Mouse (Mus musculus): ENCODE measurements around the gene Ttn.

Gene Ttn

DNA sequence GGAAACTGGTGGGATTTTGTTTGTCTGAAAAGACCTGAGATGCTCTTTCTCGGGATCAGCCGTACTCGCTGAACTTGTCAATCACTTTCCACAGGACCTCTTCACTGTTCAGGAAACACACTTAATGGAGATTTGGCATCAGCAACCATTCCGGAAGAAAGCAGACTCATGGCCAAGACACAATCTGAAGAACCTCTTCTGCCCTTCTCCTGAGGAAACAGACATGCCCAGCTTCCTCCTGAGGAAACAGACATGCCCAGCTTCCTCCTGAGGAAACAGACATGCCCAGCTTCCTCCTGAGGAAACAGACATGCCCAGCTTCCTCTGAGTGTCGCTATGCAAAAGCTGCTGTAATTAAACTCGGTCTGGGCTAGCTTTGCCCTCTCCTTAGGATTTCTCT, 287.1 kb downstream of the Ttn start:
- DNase-seq, result no peak

DNA sequence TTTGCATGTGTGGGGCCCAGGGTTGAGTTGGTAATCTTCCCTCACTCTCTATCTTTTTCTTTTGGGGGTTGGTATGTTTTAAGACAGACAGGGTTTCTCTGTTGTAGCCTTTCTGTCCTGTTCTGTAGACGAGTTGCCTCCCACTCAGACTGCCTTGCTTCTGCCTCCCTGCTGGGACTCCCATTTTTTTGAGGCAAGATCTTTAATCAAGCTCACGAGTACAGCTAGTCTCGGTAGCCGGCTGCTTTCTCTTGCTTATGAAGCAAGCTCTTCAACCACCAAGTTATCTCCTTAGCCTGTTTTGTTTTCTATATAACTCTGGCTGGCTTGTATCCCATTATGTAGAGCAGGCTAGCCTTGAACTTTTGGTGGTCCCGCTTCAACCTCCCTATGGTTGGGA, 288.6 kb downstream of the Ttn start:
- DNase-seq, result no peak

DNA sequence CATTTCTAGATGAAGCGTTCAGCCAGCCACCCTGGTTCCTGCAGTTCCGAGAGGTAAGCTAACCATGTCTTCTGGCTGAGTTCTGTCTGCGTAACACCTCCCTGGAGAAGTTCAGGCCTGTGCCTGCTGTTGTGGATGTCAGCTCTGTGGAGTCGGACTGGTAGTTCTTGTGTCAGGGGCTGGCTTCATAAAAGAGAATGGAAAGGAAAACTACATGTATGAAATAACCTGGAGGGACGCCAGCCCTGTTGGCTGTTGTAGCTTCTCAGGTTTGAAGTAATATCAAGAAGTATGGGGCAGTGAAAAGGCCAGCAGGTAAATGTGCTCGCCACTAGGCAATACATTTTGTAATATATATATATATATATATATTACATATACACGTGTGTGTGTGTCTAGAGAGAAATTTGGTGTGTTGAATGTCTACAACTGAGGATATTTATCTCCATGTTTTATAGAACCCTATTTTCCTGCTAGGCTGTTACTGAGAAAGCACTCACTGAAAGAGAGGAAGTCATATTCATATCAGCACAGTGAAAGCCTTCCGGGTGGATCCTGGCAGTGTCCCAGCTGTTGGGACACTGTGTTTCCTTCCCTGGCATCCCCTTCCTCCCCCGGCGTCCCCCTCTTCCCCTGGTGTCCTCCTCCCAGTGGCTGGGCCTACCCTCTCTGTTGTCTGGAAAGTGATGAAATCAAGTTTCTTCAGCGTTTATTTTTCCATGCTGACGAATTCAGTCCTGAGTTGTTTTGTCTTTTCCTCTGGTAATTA, 291.7 kb downstream of the Ttn start:
- peak; percentile 81 for DNase-seq

DNA sequence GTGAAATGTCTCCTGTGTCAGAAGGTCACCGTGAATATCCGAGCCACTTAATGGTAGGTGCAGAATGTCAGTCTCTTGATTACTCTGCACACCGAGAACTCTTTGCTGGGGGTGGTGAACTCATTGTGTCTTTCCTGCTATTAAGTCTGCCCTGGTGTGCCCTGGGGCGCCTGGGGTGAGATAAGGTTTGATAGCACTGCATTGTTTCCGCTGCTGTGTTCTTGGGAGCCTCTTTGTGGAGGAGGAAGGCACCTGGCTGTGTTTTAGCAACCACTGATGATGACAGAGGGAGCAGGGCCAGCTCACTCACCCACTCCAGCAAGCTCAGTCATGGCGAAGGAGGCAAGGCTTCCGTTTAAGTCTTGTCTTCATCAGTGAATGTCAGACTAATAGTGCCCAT, 294.2 kb downstream of the Ttn start:
- DNase-seq, result no peak

DNA sequence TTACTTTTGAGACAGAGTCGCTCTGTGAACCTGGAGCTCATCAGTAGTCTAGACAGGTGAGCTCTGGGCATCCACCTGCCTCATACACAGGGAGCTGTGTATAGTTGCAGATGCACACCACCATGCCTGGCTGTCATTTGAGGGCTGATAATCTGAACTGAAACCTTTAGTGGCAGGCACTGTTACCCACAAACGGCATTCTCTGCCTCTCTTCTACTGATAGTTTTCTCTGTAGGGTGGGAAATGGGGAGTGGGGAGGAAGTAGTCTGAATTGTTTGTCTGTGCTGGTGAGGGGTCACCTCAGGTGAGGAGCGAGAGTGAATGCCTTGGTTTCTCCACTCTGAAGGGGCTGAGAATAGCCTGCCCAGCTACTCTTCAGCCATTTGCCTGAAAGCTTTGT, 294.7 kb downstream of the Ttn start:
- DNase-seq, result no peak

DNA sequence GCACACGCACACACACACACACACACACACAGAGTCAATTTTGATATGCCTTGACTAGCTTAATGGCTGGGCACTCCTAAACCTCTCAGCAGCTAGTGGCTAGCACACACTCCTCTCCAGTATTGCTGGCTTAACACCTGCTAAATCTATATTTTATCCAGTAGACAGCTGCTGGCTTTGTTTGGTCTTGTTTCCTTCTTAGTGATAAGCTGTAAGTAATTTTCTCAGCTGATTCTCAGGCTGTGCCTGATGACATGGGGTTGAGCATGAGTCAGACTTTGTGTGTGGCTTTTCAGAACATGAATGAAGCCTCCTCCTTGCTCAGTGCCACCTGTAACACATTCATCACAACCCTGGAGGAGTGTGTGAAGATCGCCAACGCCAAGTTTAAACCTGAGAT, 295.4 kb downstream of the Ttn start:
- no peak for DNase-seq

DNA sequence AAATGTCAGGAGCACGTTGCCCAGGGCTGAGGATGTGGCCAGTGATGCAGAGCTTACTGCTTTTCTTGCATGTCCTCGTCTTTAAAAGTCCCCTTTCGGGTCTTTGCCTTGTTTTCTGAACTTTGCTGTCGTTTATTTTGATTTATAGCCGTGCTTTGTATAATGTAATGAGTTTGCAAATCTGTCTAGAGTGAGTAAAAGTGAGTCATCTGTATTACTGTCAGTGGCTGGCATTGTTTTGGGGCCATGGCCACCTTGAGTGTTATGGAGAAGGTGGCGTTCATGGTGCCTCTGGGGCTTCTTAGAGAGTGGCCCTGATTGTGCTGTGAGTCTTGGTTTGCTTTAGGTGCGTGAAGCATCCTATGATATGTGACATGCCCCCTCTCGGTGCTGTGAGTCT, 300.0 kb downstream of the Ttn start:
- no peak for DNase-seq

DNA sequence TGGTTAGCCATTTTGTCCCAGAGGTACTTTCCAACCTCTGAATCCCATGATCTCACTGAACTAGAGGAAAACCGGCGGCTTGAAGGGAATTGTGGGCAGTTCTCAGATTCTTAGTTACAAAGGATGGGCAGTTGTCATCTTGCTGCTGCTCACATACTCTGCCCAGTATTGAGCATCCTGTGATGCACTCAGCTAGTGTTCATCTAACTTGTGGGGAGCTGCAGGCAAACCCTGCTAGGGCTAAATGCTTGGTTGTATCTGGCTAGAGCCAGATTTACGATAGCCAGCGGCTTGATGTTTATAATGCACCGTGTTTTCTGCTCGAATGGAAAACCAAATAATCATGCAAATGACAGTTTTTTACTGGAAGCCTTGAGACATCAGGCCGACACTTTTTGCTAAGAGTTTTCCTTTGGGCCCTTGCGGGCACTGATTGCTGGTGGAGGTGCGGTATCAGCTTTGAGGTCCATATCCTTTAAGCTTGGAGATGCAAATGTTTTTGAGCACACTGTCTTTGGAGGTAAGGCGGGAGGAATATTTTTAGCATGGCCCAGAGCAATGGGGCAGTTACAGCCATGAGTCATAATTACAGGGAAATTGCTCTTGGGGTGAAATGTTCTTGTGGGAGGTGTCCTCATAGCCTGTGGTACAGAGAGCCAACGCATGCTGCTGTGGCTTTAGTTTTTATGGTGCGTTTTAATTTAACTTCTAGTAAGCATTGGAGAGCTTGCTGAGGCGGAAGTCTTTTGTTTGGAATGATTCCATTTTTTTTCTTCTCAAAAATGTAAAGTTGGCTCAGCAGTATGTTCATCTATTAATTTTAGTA, 305.7 kb downstream of the Ttn start:
- no peak for DNase-seq

DNA sequence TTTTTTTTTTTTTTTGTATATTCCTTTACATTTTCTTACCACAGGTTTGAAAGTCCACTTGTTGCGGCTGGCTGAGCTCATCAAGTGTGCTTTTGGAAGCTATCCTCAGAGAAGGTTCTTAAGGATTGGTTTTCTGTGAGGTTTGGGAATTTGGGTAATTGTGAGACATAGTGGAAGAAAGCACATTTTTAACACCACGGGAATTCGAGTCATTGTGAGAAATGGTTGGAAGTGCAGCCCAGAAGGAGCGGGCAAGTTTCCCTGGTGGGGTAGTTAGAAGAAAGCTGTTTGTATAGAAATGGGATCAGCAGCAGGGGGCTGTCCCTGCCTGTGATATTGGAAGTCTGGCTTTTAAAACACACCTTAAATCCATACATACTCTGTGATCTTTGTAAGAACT, 306.4 kb downstream of the Ttn start:
- DNase-seq, result no peak

DNA sequence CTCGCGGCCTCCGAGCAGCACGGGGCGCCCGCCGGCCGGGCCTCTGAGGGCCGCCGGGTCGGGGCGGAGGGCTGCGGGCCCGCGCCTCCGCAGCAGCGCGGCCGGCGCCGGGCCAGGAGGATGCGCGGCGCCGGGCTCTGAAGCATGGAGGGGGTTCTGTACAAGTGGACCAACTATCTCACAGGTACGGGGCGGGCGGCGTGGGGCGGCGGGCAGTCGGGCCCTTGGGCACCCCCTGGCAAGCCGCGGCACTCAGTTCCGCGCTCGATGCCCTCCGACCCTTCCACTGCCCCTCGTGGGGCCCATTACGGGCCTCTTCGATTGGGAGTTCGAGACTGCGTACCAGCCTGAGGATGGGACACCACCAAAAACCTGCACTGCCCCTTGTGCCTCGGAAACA, 306.9 kb downstream of the Ttn start:
- DNase-seq, result peak; percentile 50

DNA sequence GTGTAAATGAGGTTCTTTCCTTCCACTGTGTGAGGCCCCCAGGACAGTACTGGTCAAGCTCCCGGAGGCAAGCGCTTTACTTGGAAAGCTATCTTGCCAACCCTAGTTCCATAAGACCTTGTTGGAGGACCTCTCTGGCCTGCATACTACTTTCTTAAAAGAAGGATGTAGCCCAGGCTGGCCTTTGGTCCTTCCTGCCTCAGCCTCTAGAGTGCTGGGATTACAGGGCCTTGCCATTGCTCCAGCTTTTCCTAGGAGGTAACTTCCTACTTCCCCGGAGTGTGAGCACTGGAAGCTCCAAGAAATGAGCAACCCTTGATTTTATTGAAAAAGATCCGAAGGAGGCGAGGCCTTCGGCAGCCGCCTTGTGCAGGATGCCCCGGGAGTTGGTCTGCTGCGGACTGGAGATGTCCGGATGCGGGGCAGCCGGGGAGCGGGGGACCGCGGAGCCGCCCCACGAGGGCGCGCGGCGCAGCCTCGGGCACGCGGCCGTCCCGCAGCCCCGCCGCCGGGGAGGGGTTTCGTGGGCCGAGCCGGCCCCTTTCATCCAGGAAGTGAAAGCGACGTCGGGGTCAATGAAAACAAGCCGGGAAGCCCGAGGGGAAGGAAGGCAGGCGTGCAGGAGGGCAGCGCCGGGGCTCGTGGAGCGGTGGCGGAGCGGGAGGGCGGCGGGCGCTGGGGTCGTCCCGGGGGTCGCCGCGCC, 307.5 kb downstream of the Ttn start, which contains the start of gene Plekha3:
Plekha3 (plus strand) TSS at position 557 of the 703 bp plus-strand sequence.
- peak; percentile 92 for DNase-seq

DNA sequence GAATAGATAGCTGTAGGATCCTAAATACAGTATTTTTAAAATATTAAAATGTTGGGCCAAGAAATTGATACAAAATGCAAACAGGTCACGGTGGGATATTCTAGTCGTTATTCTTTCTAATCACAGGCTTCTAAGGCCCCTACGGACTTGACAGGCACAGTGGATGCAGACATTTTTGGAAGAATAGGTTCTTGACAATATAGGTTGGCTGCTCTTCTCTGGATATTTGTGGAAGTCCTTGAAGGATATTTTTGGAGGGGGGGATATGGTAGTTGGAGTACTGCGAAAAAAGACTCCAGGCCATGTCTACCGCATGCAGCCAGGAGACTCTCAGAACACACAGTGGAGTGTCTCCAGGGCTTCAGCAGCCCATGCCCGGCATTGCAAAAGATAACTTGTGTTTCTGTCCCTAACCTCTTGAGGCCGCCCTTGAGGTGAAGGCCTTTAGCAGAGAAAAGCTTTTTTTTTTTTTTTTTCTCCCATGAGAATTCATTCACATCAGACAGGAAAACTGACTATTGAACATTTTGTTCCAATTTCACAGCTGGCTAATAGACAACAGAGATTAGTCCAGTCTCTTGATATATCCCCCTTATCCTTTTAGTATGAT, 308.8 kb downstream of the Ttn start:
- peak; percentile 73 for DNase-seq

DNA sequence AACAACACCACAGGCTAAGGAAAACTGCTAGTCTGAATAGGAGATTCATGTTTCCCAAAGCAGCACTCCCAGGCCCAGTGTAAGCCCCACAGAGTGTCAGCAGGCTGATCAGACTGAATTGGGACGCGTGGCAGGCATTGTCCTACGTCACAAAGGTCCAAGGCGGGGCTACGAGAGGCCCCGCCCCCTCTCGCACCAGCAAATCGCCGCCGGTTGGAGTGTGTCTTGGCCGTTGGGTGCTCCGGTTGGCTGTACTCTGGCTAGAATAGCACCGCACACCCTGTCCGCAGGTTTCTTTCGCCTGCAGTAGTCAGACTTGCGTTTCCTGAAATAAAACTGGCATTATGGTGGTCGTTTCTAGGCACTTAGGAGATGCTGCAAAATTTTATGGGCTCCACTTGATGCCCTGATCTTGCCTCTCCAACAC, 309.4 kb downstream of the Ttn start, which contains the start of gene Fkbp7:
Fkbp7 (minus strand) TSS at position 151 of the 427 bp plus-strand sequence.
- DNase-seq, result peak; percentile 95

DNA sequence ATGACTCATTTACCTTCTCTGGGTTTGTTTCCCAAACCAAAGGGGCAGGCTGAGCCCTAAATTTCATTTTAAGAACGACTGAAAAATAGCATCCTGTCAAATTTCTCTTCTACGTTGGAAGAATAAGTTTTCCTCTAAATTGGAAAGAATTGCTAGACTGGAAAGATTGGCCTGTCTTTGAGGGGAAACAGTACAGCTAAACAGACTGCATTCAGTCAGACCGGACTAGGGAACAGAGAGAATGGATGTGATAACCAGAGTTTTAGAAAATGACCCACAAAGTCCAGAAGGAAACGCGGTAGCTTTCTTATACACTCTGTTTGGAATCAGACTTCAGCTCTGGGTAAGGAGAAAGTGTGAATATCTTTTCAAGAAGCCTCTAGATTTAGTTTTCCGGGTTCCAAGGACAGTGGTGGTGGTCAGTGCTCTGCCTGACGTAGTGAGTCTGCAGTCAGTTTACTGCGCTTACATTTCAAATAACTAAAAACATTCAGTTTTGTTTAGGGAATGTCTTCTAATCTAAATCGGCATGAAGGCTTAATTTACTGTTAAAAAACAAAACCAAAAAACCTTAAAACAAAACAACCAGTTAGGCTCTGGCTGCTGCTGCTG, 310.1 kb downstream of the Ttn start:
- DNase-seq, result no peak

DNA sequence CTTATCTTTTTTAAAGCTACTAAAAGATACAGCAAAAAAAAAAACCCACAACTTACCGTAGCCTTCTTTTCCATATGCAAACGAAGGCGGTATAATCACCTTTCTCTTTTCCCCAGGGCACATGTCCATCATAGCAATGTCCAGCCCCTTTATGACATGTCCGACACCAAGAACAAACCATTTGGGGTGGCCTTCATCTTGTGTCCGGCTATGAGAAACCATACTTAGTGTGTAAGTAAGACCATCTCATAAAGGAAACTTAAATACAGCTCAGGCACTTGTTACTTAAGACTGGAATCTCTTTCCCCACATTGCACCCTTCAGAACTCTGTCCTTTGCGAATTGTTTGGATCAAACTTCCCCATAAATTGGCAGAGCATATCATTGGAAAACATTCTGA, 310.7 kb downstream of the Ttn start:
- DNase-seq, result no peak

DNA sequence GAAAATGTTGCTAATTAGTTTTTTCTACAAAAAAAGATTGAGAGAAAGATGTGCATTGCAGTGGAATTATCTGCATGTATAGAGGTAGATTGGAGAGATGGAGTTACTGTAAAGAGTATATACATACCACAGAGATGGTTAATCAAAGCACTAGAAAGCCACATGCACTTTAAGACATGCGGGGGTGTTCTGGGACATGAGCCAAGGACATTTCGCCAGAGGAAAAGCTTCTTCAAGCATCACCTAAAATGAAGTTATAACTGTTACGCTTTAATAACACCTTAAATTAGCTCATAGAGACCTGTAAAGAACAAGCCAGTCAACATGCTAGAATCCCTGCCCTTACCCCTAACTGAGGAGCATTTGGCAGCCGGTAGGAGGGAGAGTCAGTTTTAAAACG, 315.1 kb downstream of the Ttn start:
- DNase-seq, result no peak

DNA sequence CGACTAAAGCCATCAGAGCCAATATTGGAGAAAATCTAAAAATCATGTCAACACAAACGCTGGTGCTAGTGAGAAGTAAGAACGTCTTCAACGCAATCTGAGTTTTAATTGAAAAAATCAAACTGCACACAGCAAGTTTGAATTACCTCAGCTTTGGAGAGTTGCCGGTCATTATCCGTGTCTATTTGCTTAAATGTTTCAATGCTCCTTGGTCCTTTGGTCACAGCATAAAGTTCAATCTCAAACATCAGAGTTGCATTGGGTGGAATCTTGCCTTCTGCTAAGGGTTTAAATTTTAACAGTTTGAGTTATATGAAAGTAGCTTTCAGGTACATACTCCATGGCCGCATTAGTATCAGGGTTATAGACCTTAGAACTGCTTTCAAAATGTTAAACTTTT, 316.8 kb downstream of the Ttn start:
- DNase-seq, result no peak

DNA sequence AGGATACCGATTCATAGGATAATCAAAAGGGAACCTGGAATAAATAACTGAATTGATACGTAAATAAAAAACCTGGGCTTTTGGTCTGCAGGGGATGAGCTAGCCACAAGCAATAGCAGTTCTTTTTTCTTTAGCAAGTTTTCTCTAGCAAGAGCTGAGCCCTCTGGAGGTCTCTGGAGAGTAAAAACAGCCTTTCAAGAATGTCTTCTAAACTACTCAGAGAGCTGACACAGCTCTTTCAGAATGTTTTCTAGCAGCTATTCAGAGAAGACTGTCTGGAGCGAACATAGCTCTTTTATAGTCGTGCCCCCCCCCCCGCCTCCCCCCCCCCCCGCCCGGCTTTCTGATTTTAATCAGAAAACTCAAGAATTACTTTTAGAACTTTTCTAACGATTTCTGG, 322.9 kb downstream of the Ttn start:
- DNase-seq, result no peak

DNA sequence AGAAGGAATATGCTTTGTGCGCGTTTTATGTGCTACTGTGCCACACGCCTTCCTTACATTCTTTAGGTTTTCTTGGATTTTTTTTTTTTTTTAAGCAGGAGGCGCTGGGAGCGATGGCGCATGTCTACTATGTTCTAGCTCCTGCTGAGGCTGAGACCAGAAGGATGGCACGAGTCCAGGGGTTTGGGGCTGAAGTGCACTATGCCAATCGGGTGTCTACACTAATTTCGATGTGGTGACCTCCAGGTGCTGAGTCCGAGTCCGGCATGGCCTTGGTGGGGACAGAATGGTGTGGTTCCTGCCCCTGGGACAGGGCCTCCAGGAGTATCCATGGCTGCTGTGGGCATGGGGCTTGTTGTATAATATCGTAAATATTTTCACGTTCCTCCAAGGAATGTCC, 323.8 kb downstream of the Ttn start:
- DNase-seq, result peak; percentile 22

DNA sequence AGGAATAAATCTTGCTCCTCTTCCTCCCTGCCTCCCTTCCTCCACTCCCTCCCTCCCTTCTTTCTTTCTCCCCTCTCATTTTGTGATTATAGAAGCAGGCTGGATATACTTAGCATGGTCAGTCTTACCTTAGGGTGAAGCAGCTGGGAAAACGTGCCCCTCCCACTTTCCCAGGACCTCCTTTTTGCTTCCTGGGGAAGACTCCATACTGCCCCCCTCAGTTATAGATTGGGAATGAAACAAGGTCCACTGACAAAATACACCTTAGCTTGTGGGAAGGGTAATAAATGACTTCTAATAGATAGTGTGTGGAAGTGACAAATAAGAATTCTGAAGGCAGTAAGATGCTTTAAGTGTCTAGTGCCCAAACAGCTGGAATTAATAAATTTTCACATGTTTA, 326.4 kb downstream of the Ttn start:
- peak; percentile 25 for DNase-seq

DNA sequence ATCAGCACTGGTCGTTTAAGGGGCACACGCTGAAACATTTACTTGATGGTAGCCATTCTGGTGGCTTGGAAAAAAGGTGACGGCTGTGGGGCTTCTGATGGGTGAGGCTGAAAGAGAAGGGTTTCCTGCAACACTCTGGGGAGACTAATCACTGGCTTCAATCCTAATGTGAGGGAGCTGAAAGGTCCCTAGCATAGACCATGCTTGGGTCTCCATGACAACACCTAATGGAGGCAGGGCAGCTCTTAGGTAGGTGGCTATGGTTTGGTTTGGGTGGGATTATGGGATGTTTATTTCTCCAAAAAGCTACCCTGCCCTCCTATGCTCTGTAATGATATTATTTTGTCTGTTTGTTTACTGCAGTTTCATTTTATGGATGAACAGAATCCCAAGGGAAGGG, 326.9 kb downstream of the Ttn start:
- no peak for DNase-seq

DNA sequence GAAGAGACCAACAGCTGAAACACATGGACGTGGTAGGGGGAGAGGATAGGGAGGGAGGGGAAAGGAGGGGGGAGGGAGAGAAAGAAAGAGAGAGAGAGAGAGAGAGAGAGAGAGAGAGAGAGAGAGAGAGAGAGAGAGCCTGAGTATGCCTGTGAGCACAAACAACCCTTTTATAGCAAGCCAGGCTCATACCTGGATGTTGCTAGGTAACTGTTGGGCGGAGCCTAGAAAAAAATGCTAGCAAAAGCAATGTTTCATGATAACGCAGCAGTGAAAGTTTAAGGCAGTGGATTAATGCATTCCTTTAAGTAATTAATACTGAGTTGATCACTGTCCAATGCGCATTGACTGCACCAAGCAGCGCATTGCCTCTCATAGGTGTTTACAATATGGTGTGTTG, 327.7 kb downstream of the Ttn start:
- no peak for DNase-seq
